Mouse (Mus musculus): ENCODE results near the gene Mapk8ip2.

The Mapk8ip2 gene

DNA sequence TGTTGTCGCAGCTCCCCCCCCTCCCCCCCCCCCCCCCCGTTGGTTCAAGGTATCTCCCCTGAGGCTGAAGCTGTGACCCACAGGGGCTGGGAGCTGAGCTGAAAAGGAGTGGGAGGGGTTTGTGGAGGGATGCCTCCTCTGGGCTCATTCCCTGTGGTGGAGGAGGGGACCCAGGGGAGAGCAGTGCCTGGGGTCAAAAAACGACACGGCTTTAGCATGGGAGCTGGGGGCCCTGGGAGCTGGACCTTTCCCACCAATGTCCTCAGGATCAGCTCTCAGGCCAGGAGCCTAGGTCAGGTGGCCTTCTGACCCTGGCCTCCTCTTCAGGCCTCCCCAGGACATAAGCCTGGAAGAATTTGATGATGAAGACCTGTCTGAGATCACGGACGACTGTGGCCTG, 1.1 kb downstream of the Mapk8ip2 start:
- DNase-seq = no peak

DNA sequence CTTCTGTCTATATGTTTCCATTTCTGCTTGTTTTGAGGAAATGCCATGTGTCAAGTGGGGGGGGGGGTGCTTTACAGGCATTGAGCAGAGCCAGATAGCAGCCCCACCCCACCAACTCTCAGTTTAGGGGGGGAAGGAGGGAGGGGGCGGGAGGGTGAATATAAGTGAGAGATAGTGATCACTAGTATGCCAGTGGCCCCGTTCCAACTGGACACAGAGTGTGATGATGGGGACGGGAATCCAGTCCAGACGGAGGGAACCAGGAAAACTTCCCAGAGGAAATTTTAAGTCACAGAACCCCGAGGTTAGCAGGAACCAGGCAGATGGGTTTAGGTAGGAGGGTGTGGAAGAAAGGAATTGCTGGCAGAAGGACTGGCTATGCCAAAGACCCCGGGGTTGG, 1.9 kb downstream of the Mapk8ip2 start:
- no peak for DNase-seq

DNA sequence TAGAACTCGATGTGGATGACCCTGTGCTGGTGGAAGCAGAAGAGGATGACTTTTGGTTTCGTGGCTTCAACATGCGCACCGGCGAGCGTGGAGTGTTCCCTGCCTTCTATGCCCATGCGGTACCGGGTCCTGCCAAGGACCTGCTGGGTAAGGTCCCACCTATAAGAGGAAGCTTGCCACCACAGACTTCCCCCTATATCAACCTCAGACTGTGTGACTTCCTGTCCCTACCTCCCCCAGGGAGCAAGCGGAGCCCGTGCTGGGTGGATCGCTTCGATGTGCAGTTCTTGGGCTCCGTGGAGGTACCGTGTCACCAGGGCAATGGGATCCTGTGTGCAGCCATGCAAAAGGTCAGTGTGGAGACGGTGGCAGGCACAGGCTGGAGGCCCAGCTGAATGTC, 5.2 kb downstream of the Mapk8ip2 start:
- DNase-seq = peak; percentile 48 to 57

DNA sequence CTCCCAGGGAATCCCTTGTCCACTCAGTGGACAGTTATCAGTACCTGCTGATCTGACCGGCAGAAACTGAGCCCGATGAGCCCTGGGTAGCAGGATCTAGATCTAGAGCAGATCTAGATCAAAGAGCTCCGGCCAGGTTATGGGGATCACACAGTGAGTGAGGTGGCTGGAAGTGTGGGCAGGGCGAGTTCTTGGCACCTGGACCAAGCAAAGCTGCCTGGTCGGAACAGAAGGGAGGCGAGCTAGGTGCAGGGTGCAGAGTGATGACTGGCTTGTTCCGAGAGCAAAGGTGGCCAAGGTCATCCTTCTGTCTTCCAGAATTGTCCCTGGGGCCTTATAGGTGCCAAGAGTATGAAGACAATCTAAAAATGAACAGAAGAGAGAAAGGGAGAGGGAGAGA, 6.1 kb downstream of the Mapk8ip2 start:
- no peak for DNase-seq

DNA sequence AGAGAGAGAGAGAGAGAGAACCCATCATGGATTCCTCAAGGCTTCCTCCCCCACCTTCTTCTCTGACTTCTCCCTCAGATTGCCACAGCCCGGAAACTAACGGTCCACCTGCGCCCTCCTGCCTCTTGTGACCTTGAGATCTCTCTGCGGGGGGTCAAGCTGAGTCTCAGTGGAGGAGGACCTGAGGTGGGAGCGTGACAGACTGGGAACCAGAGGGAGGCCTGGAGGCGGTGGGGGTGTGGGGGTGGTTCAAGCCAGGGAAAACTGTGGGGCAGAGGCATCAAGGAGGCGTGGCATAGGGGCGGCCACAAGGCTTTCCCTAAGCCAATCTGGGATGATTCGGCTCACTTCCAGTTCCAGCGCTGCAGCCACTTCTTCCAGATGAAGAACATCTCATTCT, 6.6 kb downstream of the Mapk8ip2 start:
- no peak for DNase-seq

DNA sequence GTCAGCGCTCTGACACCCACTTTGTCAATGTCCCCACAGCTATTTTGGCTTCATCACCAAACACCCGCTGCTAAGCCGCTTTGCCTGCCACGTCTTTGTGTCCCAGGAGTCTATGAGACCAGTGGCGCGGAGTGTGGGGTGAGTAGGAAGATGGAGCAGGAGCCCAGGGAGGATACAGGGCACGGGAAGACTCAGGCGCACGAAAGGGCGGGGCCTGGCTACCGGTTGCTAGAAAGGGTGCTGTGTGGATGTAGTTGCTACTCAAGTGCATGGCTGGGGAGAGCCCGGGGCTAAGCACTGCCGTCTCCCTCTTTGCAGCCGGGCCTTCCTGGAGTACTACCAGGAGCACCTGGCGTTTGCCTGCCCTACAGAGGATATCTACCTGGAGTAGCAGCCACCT, 7.6 kb downstream of the Mapk8ip2 start:
- no peak for DNase-seq

DNA sequence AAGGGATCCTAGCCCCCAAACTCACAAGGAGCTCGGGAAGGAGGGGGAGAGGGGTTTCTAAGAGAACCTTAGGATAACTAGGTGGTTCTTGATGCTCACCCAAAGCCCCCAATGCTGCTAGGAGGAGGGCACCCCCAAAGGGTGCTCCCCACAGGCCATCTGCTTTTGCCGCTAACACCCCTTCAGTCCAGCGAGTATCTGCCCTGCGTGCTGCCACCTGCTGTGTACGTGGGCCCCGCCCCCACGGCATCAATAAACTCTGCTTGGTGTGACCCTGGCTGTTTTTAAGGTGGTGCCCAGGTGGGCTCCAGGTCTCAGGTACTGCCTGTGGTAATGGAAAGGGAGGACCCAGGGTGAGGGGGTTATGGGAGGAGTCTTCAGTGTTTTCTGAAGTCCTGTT, 8.5 kb downstream of the Mapk8ip2 start:
- no peak for DNase-seq

DNA sequence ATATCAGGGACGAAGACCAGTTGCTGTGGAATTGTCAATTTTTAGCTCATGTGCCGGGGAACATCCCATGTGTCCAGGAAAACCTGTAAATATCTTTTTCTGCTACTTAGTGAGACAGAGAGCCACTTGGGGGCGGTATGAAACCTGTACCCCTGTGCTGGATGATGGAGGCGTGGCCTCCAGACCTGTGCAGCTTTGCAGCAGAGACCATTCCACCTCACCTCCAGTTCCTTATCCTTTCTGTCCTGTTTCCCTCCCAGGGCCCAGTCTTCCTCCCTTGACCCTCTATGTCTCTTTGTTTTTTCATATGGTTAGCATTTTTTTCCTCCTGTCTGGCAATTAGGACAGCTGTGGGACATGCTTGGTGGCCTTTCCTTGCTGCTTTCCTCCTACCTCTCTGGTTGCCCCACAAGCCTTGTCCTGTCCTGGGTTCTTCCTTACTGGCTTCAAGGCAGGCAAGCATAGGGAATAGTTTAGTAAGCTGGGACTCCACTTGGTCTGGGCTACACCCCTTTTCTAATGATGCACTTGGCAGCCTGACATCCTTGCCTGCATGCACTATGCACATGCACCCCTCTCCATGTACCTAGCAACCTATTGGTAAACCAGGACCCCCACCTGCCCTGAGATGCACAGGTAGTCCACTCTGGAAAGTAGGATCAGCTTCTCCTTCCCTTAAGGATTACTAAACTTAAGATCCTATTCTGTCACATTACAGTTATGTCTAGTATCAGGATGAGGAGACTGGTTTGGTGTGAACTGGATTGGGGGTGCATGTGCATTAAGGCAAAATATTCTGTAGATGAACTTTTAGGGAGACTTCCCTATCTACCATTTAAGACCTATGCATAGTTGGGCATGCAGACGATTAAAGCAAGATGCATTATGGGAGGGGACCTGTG, 9.9 kb downstream of the Mapk8ip2 start:
- DNase-seq = no peak

DNA sequence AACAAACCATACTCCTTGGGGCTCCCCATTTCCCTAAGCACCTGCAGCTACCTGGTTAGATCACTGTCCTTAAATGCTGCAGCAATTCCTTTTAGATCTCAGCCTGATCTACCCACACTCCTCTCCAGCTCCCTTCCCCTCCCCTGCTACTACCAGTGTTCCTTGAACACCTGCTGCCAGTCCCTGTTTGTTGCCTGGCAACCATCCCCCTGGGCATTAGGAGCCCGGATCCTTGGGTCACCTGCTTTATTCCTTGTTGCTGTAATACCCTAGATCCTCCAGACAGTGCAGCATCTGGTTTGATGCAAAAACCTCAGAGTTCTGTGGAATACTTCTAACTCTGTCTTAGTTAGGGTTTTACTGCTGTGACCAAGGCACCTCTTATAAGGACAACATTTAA, 11.3 kb downstream of the Mapk8ip2 start:
- no peak for DNase-seq

DNA sequence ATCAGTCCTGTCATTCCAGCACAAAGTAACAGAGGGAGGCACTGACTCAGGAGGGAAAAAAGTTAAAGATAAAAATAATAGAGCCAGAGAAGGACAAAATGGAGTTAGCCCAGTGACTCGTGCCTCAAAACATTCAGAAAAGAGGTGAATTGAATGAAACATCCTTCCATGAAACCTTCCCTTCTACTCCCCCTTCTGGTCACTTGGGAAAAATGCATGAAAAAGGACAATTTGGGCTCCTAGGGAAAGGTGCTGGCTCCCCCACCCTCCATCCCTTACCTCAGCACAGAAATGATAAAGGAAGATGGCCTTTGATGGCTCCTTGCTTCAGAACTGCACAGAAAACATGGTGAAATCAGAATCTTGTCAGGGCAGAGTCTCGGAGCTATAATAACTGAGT, 14.9 kb downstream of the Mapk8ip2 start:
- no peak for DNase-seq

DNA sequence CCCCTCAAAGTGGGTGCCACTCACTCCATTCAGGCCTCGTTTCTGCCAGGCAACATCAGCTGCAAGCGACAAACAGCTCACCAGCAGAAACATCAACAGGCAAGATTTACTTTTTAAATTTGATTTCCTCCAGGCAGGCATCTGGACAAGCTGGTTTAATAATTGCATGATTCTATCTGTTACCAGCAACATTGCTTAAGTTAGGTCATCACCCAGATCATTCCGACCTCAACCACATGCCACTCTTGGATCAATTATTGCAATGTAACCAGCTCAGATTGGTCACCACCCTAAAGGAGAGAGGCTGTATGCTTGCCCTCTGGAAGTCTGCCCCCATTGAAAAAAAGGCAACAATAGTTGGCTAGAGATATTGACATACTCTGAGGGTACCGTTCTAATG, 17.8 kb downstream of the Mapk8ip2 start:
- no peak for DNase-seq

DNA sequence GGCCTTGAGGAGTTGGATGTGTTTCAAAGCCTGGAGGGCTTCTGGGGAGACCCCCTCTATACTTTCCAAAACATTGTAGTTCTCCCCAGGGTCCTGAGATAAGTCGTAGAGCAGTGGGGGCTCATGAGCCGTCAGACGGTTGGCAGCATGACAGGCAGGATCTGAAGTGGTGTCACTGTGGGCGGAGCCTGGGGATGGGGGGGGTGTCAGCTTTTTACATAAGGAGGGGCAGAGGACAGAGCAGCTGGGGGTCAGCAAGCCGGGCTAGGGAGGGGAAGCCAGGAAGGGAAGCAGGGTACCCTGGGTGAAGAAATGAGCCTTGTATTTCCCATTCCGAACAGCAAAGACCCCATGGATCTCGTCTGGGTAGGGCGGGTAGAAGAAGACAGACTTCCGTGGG, 19.7 kb downstream of the Mapk8ip2 start:
- DNase-seq = no peak

DNA sequence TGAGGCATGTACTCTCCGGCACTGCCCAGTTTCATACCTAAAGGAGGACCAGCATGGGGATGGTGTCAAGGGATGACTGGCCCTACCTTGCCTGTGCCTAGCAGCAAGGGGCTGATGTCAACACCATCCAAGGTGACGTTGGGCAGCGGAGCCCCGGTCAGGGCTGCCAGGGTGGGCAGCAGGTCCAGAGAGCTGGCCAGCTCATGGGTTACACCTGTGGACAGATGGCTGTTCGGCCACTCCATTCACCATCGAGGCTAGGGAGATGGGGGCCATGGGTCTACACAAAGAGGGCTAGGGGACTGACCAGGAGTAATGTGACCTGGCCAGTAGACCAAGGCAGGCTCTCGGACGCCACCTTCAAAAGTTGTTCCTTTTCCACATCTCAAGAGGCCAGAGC, 20.2 kb downstream of the Mapk8ip2 start:
- DNase-seq = no peak

DNA sequence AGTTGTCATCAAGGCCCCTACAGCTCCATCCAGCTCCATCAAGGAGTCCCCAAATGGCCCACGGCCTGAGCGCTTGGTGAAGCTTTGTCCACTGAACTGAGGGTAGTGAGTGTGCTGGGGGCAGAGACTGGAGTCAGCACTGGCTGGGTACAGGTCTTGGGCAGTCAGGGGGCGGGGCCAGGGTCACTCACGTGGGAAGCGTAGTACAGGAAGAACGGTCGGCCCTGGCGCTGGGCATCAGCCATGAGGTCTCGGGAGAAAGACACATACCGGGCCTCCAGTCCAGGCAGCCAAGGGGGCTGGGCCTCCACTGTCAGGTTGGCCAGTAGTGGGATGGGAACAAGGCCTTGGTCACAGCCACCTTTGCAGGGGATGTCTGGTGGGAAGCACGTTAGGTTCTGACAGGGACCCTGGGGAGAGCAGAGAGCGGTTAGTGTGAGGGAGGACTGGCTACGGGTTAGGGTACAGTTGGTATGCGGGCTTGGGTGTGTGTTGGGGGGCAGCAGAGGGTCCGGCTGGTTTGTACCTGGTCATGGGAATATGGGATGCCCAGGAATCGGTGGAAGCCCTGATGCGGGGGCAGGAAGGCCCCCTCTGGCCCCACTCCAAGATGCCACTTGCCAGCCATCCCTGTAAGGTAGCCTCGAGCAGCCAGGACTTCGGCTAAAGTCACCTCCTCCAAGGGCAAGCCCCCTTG, 21.0 kb downstream of the Mapk8ip2 start:
- DNase-seq = no peak

DNA sequence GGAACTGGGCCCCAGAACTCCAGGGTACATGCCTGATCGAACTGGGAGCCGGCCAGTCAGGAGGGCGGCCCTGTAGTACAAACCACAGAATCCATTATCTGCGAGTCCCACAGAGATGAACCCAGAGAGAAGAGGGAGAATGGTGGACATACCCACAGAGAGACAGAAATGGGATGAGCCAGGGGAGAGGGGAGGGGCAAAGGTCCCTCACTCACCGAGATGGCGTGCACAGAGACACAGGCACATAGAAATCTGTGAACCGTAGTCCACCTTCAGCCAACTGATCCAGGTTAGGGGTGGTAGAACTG, 21.5 kb downstream of the Mapk8ip2 start:
- no peak for DNase-seq

DNA sequence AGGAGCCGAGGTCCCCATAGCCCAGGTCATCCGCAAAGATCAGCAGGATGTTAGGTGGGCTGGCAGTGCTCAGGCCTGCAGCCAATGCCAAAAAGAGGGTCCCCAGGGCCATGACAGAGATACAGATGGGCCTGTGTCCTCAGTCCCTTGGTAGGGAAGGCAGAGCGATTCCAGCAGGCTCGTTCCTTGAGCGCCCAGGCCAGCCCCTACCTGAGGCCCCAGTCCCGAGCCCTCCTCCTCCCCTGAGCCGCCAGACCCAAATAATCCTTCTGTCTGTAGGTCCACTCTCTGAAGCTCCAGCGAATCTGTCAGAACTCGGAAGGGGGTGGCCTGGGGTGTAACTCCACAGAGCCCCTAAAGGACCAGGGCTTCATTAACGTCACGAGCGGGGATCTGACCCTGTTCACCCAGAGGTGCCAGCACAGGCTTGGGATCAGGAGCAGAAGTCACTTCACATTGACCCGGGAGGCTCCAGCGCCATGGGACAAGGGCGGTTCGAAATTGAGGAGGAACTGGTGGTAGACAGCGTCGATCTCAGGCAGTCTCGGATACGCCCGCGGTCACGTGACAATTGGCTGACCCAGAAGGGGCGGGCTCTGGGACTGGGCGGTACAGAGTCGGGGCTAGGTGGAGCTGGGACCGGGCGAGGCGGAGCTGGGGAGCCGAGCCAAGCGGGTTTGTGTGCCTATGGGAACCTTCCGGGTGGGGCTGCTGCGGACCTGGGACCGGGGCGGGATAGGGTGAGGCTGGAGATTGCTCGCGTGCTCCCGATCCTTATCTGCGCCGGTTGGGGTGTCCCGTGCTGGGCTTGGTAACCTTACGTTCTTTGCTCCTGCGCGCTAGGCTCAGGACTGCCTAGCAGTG, 22.1 kb downstream of the Mapk8ip2 start:
- peak; percentile 91 to 92 for DNase-seq

DNA sequence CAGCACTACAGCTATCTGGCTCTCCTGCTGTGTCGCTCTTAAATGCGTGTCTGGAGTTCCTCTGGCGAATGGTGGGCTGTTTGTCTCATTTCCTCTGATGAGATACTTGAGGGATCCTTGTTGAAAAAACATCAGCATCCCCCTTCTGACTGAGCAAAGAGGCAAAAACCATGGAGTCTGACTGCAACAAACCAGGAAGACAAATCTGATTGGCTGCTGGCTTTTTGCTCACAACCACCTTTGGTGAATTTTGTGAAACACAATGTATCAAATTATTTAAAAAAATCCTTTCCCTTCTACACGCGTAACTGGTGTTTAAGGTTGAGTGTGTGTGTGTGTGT, 22.7 kb downstream of the Mapk8ip2 start:
- no peak for DNase-seq

DNA sequence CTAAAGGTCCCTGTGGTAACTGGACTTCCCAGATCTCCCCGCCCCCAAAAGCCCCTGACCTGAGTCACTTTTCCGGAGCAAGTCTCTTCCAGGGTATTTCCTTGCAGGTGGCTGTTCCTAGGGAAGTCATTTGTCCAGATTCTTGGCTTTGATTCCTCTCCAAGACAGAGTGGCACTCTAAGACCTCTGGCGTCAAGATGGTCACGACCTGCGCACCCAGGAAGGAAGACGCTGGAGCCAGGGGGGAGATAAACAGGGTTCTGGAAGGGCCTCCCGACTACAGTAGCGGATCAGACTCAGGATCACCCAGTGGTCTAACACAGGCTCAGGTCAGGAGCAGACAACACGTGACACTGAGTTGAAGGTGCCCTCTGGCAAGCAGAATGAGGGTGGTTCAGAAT, 23.4 kb downstream of the Mapk8ip2 start, which contains the start of gene Arsa:
Gene Arsa (minus strand): TSS at position 335 of the 401 bp plus-strand sequence.
- DNase-seq = no peak

DNA sequence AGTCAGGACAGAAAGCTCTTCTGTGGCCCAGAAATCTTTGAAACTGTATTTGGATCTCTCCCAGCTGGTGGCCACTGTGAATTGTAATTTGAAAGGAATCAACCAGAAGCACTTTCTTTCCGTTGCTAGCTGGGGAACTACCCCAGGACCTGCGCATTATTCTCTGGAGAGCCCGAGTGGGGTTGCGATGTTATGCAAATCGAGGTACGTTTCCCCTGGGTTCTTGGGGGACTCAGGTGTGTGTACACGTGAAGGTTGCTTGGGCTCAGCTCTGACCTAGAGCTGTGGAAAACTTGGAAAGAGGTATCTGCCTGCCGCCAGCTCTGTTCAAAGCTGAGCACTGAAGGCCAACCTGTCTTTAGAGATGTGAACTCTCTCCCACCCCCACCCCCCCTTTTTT, 24.1 kb downstream of the Mapk8ip2 start:
- DNase-seq = no peak

DNA sequence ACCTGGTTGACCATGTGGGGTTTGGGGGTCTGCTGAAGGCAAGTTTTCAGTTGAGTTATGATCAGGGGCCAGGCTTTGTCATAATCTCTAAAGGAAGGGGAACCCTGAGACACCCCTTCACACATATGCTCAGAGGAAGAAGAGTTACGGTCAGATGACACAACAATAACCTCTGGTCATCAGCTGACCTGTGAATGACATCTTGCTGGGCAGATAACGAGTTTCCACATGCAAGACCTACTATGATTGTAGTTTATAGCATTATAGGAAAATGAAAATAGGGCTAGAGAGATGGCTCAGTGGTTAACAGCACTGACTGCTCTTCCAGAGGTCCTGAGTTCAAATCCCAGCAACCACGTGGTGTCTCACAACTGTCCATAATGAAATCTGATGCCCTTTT, 24.9 kb downstream of the Mapk8ip2 start:
- DNase-seq = no peak

DNA sequence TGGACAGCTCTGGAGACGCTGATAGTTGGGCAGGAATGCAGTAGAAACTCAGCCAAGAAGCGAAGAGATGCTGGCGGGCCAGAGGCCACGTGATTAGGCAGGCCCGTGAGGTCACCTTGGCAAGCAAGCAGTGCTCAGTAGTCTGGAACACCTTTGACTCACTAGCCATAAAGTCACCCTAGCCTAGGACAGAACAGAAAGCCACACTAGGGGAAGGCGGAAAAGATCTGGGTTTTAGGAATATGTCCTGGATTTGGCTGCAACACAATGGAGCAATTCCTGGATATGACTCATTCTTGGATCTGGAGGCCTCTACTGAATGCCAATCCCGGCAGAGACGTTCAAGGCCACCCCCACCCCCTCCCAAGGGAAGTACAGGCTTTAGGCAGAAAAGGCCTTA, 26.9 kb downstream of the Mapk8ip2 start:
- no peak for DNase-seq

DNA sequence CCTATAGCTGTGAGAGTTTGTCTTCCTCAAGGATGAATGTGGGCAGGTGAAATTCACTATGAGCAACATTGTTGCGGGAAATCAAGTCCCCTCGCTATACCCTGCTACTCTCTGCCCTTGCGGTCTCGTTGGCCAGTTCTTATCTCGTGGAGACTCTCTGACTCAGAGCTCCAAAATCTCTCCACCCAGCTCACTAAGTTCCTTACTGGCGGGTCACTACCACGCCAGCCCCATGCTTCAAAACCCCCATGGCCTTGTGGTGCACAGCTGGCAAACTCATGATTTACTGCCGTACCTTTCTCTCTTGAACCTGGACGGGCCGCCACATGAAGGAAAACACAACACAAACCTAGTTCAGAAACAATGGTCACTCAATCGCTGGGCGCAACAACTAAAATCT, 34.5 kb downstream of the Mapk8ip2 start:
- DNase-seq = no peak

DNA sequence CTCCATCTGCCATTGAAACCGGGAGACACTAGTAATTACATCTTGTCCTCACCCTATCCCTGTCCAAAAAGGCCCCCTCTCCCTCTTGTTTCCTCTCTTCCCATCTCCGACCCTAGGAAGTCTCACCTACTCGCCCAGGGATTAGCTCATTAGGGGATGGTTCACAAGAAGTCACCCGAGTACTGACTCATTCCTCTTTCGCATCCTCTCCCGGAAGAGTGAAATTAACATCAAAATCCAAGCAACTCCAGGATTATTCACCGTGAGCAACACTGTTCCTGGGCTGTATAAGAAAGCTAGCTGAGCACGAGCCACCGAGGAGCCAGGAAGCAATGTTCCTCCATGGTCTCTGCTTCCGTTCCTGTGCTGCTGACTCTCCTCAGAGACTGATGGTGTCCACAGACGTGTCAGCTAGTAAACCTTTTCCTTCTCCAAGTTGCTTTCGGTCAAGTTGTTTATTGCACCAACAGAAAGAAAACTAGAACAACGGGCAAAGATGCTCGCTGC, 35.0 kb downstream of the Mapk8ip2 start:
- DNase-seq = no peak

DNA sequence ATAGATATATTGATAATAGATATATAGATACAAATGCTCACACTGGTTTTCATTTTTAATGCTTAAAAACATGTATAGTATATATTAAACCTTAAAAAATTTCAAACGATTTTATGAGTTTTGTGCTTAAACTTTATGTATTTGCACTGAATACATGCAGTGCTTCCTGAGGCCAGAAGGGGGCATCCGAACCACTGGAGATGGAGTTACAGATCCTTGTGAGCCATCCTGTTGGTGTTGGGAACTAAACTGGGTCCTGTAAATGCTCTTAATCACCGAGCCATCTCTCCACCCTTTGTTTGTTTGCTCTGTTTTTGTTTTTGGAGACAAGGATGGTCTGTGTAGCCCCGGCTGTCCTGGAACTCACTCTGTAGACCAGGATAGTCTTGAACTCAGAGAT, 41.3 kb downstream of the Mapk8ip2 start:
- no peak for DNase-seq

All from B cell, adult 2 months (primary cell).